Mouse (Mus musculus) kidney, postnatal 0 days (tissue): ENCODE data around the gene 4930430A15Rik. TPM values are rescaled to one million over a fixed set of nuclear protein-coding genes. Genes with fewer than 3 reads are reported as not detected.

Experiments used
- ATAC-seq: fragments of 200-750 bp; cut with Nextera tagmentation; replicated peaks from 2 replicates; pipeline ENCODE4 v1.8.0; 2017; ENCODE audit warnings: low read depth, moderate number of reproducible peaks, moderate TSS enrichment, moderate library complexity; ENCODE audit not compliant: low FRiP score
- DNase-seq: peaks from one replicate; pipeline ENCODE4 v3.0.0-alpha.2; 2016; ENCODE audit warnings: low spot score
- H3K27ac ChIP-seq: fragments of 300-500 bp; sonication (generic); 2 replicates; pipeline ENCODE4 v1.5.1; 2014; ENCODE audit warnings: mild to moderate bottlenecking
- H3K27me3 ChIP-seq: fragments of 300-500 bp; sonication (generic); 2 replicates; pipeline ENCODE4 v1.6.1; 2014; ENCODE audit warnings: low read length, mixed read lengths; ENCODE audit not compliant: insufficient read depth
- H3K36me3 ChIP-seq: fragments of 300-500 bp; sonication (generic); 2 replicates; pipeline ENCODE4 v1.6.1; 2014; ENCODE audit warnings: low read length, mixed read lengths; ENCODE audit not compliant: insufficient read depth
- H3K4me1 ChIP-seq: fragments of 300-500 bp; sonication (generic); replicated peaks from 2 replicates; pipeline ENCODE4 v1.6.1; 2014; ENCODE audit warnings: antibody characterized with exemption, low read length, mixed read lengths; ENCODE audit not compliant: insufficient read depth
- H3K4me2 ChIP-seq: fragments of 300-500 bp; sonication (generic); 2 replicates; pipeline ENCODE4 v1.6.1; 2014; ENCODE audit warnings: mild to moderate bottlenecking, low read length, moderate library complexity, mixed read lengths
- H3K4me3 ChIP-seq: fragments of 300-500 bp; sonication (generic); replicated peaks from 2 replicates; pipeline ENCODE4 v1.5.1; 2014; ENCODE audit warnings: low read depth, low read length
- H3K9ac ChIP-seq: fragments of 300-500 bp; sonication (generic); 2 replicates; pipeline ENCODE4 v1.6.1; 2014; ENCODE audit warnings: low read depth, low read length
- H3K9me3 ChIP-seq: fragments of 300-500 bp; sonication (generic); replicated peaks from 2 replicates; pipeline ENCODE4 v1.6.1; 2016; ENCODE audit warnings: low read length, inconsistent platforms, mixed read lengths
- CTCF ChIP-seq: IDR thresholded peaks from 2 replicates; pipeline ENCODE4 v1.5.1; 2016; ENCODE audit warnings: antibody characterized with exemption, low read depth, mild to moderate bottlenecking, moderate library complexity
- WGBS: fragments of 180-500 bp; shearing (Covaris S2); extraction: QIAGEN DNeasy Blood & Tissue Kit; methylation state at CpG from one replicate; pipeline ENCODE4 v1.1.7; 2014; 5-methylcytosine and 5-hydroxymethylcytosine counted together
- polyA plus RNA-seq: library from polyadenylated mRNA; unstranded; fragments of >200 nt; fragmentation: Nextera tagmentation; extraction: Ambion mirVana; gene quantifications from 2 replicates; pipeline ENCODE4 v1.2.1, GENCODE M21; 2015

Gene 4930430A15Rik
- polyA plus RNA-seq = not detected in 2 replicates

- Histone ChIP-seq H3K27ac (no peak within 1 kb of the TSS), H3K27me3 (no peaks in the 10 kb centered on the region), H3K9ac (no peak within 1 kb of the TSS), H3K4me3 (no peak within 1 kb of the TSS), H3K4me2 (no peak within 1 kb of the TSS), H3K36me3 (no peaks in the 10 kb centered on the region), H3K4me1 (no peaks in the 10 kb centered on the region), H3K9me3 (no peaks in the 10 kb centered on the region)
- no peak for ATAC-seq
- TF ChIP-seq CTCF = no peak
- DNase-seq = no peak
- 81% methylated on average over 6 of the region's 6 CpGs for WGBS
Measured at GRCm38 (mm10) chr2:111229502-111229901, at the start of gene 4930430A15Rik. 4930430A15Rik (minus strand) TSS chr2:111229602.

- Histone ChIP-seq H3K4me2 (no peak within 1 kb of the TSS), H3K4me1 (no peaks in the 10 kb centered on the region), H3K36me3 (no peaks in the 10 kb centered on the region), H3K4me3 (no peak within 1 kb of the TSS), H3K9me3 (no peaks in the 10 kb centered on the region), H3K27me3 (no peaks in the 10 kb centered on the region), H3K27ac (no peak within 1 kb of the TSS), H3K9ac (no peak within 1 kb of the TSS)
- WGBS = 64% methylated on average over 2 of the region's 2 CpGs
- DNase-seq (no peak), ATAC-seq (no peak)
- no peak for TF ChIP-seq CTCF
Measured at GRCm38 (mm10) chr2:111274006-111274405, 44.6 kb upstream of the 4930430A15Rik start, which contains the start of gene Olfr1277. Olfr1277 (minus strand) TSS chr2:111274106.

GRCm38 (mm10) chr2:111254216-111254615 lies 24.8 kb upstream of the 4930430A15Rik start, which contains the start of gene Olfr1276:
Olfr1276 (plus strand) TSS chr2:111254516.
- H3K4me1 ChIP-seq = no peaks in the 10 kb centered on the region

GRCm38 (mm10) chr2:111235186-111235585 lies 5.8 kb upstream of the 4930430A15Rik start, which contains the start of gene Olfr1275:
Olfr1275 (minus strand) TSS chr2:111235286.
- TF ChIP-seq CTCF = no peak
- no peaks in the 10 kb centered on the region for H3K27me3 ChIP-seq
- no peak for ATAC-seq
- 81% methylated on average over 1 of the region's 1 CpGs for WGBS
- H3K4me3 ChIP-seq = no peak within 1 kb of the TSS
- H3K4me1 ChIP-seq = no peaks in the 10 kb centered on the region
- H3K9me3 ChIP-seq = no peaks in the 10 kb centered on the region
- no peaks in the 10 kb centered on the region for H3K36me3 ChIP-seq
- no peak for DNase-seq
- H3K27ac ChIP-seq = no peak within 1 kb of the TSS
- no peak within 1 kb of the TSS for H3K4me2 ChIP-seq
- no peak within 1 kb of the TSS for H3K9ac ChIP-seq

More at GRCm38 (mm10) chr2:111254216-111254615, 24.8 kb upstream of the 4930430A15Rik start, which contains the start of gene Olfr1276:
- no peak for TF ChIP-seq CTCF
- H3K36me3 ChIP-seq = no peaks in the 10 kb centered on the region
- no peak for DNase-seq
- no peak for ATAC-seq
- H3K4me2 ChIP-seq = no peak within 1 kb of the TSS
- H3K27ac ChIP-seq = no peak within 1 kb of the TSS
- H3K9me3 ChIP-seq = no peaks in the 10 kb centered on the region
- no peak within 1 kb of the TSS for H3K9ac ChIP-seq
- H3K27me3 ChIP-seq = no peaks in the 10 kb centered on the region
- no peak within 1 kb of the TSS for H3K4me3 ChIP-seq

GRCm38 (mm10) chr2:111182068-111182467 lies 47.3 kb downstream of the 4930430A15Rik start:
- Histone ChIP-seq H3K4me1 (no peaks in the 10 kb centered on the region), H3K27ac (no peak overlapping the region), H3K36me3 (no peaks in the 10 kb centered on the region), H3K9ac (no peak overlapping the region), H3K27me3 (no peaks in the 10 kb centered on the region), H3K4me2 (no peak overlapping the region), H3K9me3 (no peaks in the 10 kb centered on the region), H3K4me3 (no peak overlapping the region)
- TF ChIP-seq CTCF = no peak
- no peak for ATAC-seq
- no peak for DNase-seq
- 93% methylated on average over 11 of the region's 11 CpGs for WGBS

GRCm38 (mm10) chr2:111152836-111153235 lies 76.6 kb downstream of the 4930430A15Rik start, which contains the start of gene Gm15130:
Gm15130 (minus strand) TSS chr2:111152936.
- ATAC-seq = no peak
- Histone ChIP-seq H3K4me1 (no peaks in the 10 kb centered on the region), H3K9ac (no peak within 1 kb of the TSS), H3K9me3 (no peaks in the 10 kb centered on the region), H3K27ac (no peak within 1 kb of the TSS), H3K36me3 (no peaks in the 10 kb centered on the region), H3K4me2 (no peak within 1 kb of the TSS), H3K4me3 (no peak within 1 kb of the TSS), H3K27me3 (no peaks in the 10 kb centered on the region)
- 72% methylated on average over 2 of the region's 2 CpGs for WGBS
- DNase-seq = no peak
- no peak for TF ChIP-seq CTCF

GRCm38 (mm10) chr2:111135739-111136138 lies 93.7 kb downstream of the 4930430A15Rik start:
- Histone ChIP-seq H3K9ac (no peak overlapping the region), H3K36me3 (no peaks in the 10 kb centered on the region), H3K27ac (no peak overlapping the region), H3K27me3 (no peaks in the 10 kb centered on the region), H3K4me2 (no peak overlapping the region), H3K4me1 (no peaks in the 10 kb centered on the region), H3K9me3 (no peaks in the 10 kb centered on the region), H3K4me3 (no peak overlapping the region)
- no peak for TF ChIP-seq CTCF
- ATAC-seq (no peak), DNase-seq (no peak)
- 62% methylated on average over 5 of the region's 5 CpGs for WGBS

Other genes with a start within 250 kb of the 4930430A15Rik start
- not detected in 2 replicates for gene Gm13941, start 123.6 kb downstream of the 4930430A15Rik start, polyA plus RNA-seq
- not detected in 2 replicates for gene Gm15130, start 76.7 kb downstream of the 4930430A15Rik start, polyA plus RNA-seq
- gene Olfr1275, start 5.7 kb upstream of the 4930430A15Rik start, polyA plus RNA-seq = not detected in 2 replicates
- not detected in 2 replicates for gene Olfr1276, start 24.9 kb upstream of the 4930430A15Rik start, polyA plus RNA-seq
- not detected in 2 replicates for gene Olfr1277, start 44.5 kb upstream of the 4930430A15Rik start, polyA plus RNA-seq
- gene Olfr1278, start 60.5 kb upstream of the 4930430A15Rik start, polyA plus RNA-seq = not detected in 2 replicates
- gene Olfr1279, start 71.0 kb upstream of the 4930430A15Rik start, polyA plus RNA-seq = not detected in 2 replicates
- not detected in 2 replicates for gene Olfr1280, start 84.4 kb upstream of the 4930430A15Rik start, polyA plus RNA-seq
- gene Olfr1281, start 96.9 kb upstream of the 4930430A15Rik start, polyA plus RNA-seq = not detected in 2 replicates
- not detected in 2 replicates for gene Olfr1282, start 106.5 kb upstream of the 4930430A15Rik start, polyA plus RNA-seq
- gene Olfr1283, start 137.2 kb upstream of the 4930430A15Rik start, polyA plus RNA-seq = not detected in 2 replicates
- gene Olfr1284, start 145.9 kb upstream of the 4930430A15Rik start, polyA plus RNA-seq = not detected in 2 replicates
- not detected in 2 replicates for gene Olfr1286, start 193.5 kb upstream of the 4930430A15Rik start, polyA plus RNA-seq
- not detected in 2 replicates for gene Olfr1287, start 219.5 kb upstream of the 4930430A15Rik start, polyA plus RNA-seq
- not detected in 2 replicates for gene Olfr1288, start 244.5 kb upstream of the 4930430A15Rik start, polyA plus RNA-seq